In the genomic region with DNA sequence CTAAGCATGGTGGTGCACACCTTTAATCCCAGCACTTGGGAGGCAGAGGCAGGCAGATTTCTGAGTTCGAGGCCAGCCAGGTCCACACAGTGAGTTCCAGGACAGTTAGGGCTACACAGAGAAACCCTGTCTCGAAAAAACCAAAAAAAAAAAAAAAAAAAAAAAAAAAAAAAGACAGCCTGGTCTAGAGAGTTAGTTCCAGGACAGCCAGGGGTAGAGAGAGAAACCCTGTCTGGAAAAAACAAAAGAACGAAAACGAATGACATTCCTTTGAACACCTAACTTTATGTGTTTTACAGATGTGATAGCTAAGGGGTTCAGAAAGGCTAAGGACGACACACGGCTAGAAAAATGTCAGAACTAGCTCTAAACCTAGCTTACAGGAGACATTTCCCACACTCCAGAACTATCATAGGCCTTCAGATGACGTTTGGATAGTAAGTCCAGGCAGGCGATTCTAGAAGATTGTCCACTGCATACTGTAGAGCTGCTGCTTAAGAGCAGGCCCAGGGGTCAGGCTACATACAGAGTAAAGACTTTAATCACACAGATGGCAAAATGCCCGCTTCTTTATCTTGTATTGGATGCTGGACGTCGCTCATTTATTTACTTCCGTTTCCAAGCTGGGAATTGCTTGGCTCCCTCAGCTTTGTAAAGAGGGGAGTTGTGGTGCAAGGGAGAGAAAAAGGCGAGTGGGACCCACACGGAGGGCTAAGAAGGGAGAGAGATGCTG, we compare ENCODE assay signal across 8 mouse cellular contexts. TPM values are rescaled to one million over a fixed set of nuclear protein-coding genes. Genes with fewer than 3 reads are reported as not detected.
DNase-seq lines count a peak whose midpoint lies in the region; ATAC-seq lines count a peak whose summit lies in the region.

No protein-coding gene starts in this region.

- peaks cover 16% of the 10 kb centered on the region for H3K27me3 ChIP-seq in heart, embryonic 15.5 days
- peaks cover 35% of the 10 kb centered on the region for H3K27me3 ChIP-seq in hindbrain, embryonic 12.5 days
- peaks cover 23% of the 10 kb centered on the region for H3K27me3 ChIP-seq in midbrain, embryonic 11.5 days (ENCODE audit: control insufficient read depth, insufficient read depth, low read length)

- DNase-seq in heart, adult 9 months (ENCODE audit: low spot score in 2 of 2), result no peak
- no peak for DNase-seq in midbrain, embryonic 11.5 days (ENCODE audit: low spot score, missing footprints)
- no peak for DNase-seq in yolk sac, embryonic 10.5 days (ENCODE audit: low spot score)
- DNase-seq in left cerebral cortex, adult 11 months (ENCODE audit: low spot score), result no peak

- H3K4me3 ChIP-seq in heart, embryonic 15.5 days, result peak overlapping the region; percentile 60
- H3K4me3 ChIP-seq in hindbrain, embryonic 12.5 days, result peak overlapping the region; percentile 60
- H3K4me3 ChIP-seq in midbrain, embryonic 11.5 days (ENCODE audit: low read depth, low read length), result peak overlapping the region; percentile 56

- no peaks in the 10 kb centered on the region for H3K36me3 ChIP-seq in heart, embryonic 15.5 days
- H3K36me3 ChIP-seq in hindbrain, embryonic 12.5 days, result no peaks in the 10 kb centered on the region
- H3K36me3 ChIP-seq in midbrain, embryonic 11.5 days (ENCODE audit: control insufficient read depth, insufficient read depth, low read length), result no peaks in the 10 kb centered on the region

- no peak for ATAC-seq in heart, embryonic 15.5 days (replicated peaks; ENCODE audit: insufficient number of reproducible peaks, insufficient read depth, low FRiP score, low read depth)
- peak; percentile 5 for ATAC-seq in activated CD4-positive, CD25-positive, alpha-beta regulatory T cell, adult 4 months
- no peak for ATAC-seq in hindbrain, embryonic 12.5 days (ENCODE audit: low FRiP score)
- peak; percentile 40; the same call in 1 of the 2 replicates for ATAC-seq in midbrain, embryonic 11.5 days (ENCODE audit: low FRiP score)
- no peak for ATAC-seq in cerebellum, adult (ENCODE audit: insufficient number of reproducible peaks, low FRiP score, low TSS enrichment)

- peak overlapping the region; percentile 67 for H3K27ac ChIP-seq in heart, embryonic 15.5 days
- peak overlapping the region; percentile 88 for H3K27ac ChIP-seq in hindbrain, embryonic 12.5 days
- 0 out of 2 replicates have a peak overlapping the region, but pooled peaks have one; percentile 35 for H3K27ac ChIP-seq in midbrain, embryonic 11.5 days (ENCODE audit: low read depth, low read length)

- peak overlapping the region; percentile 75 for H3K9ac ChIP-seq in heart, embryonic 15.5 days
- peak overlapping the region; percentile 84 for H3K9ac ChIP-seq in hindbrain, embryonic 12.5 days
- peak overlapping the region; percentile 76 for H3K9ac ChIP-seq in midbrain, embryonic 11.5 days (ENCODE audit: low read length)

- peak overlapping the region; percentile 96 for H3K4me2 ChIP-seq in heart, embryonic 15.5 days
- peak overlapping the region; percentile 95 for H3K4me2 ChIP-seq in hindbrain, embryonic 12.5 days (replicated peaks)
- peak overlapping the region; percentile 94 for H3K4me2 ChIP-seq in midbrain, embryonic 11.5 days

- peaks cover 18% of the 10 kb centered on the region for H3K4me1 ChIP-seq in heart, embryonic 15.5 days (replicated peaks)
- peaks cover 20% of the 10 kb centered on the region for H3K4me1 ChIP-seq in hindbrain, embryonic 12.5 days
- H3K4me1 ChIP-seq in midbrain, embryonic 11.5 days (ENCODE audit: control insufficient read depth, insufficient read depth, low read length), result peaks cover 10% of the 10 kb centered on the region

- no peaks in the 10 kb centered on the region for H3K9me3 ChIP-seq in heart, embryonic 15.5 days (replicated peaks)
- H3K9me3 ChIP-seq in hindbrain, embryonic 12.5 days (replicated peaks), result no peaks in the 10 kb centered on the region
- H3K9me3 ChIP-seq in midbrain, embryonic 11.5 days (ENCODE audit: control insufficient read depth, low read length), result no peaks in the 10 kb centered on the region

- 27% methylated on average over 14 of the region's 14 CpGs for WGBS in heart, embryonic 15.5 days
- 31% methylated on average over 14 of the region's 14 CpGs for WGBS in hindbrain, embryonic 12.5 days
- WGBS in midbrain, embryonic 11.5 days, result 36% methylated on average over 14 of the region's 14 CpGs

RNA-seq across cellular contexts. Expression of a gene that starts 2.0 kb away (rescaled TPM):
- 0.67 and 1.1 TPM in 2 replicates for polyA plus RNA-seq in heart, embryonic 15.5 days (2015; fragmentation: Nextera tagmentation; extraction: Ambion mirVana)
- polyA plus RNA-seq in activated CD4-positive, CD25-positive, alpha-beta regulatory T cell, adult 4 months (2017; shearing (Covaris generic)), result not detected
- 1.4 and 1.5 TPM in 2 replicates for polyA plus RNA-seq in hindbrain, embryonic 12.5 days (2016; fragmentation: Nextera tagmentation; extraction: Ambion mirVana)
- polyA plus RNA-seq in midbrain, embryonic 11.5 days (2014; fragmentation: Nextera tagmentation; extraction: Ambion mirVana), result 1.2 and 1.6 TPM in 2 replicates

RNA-seq across cellular contexts. Expression of a gene that starts 7.2 kb away (rescaled TPM):
- 4.1 and 7.5 TPM in 2 replicates for polyA plus RNA-seq in heart, embryonic 15.5 days (2015; fragmentation: Nextera tagmentation; extraction: Ambion mirVana)
- 1 to 10 TPM; 3.9 to 7.1 TPM for polyA plus RNA-seq in activated CD4-positive, CD25-positive, alpha-beta regulatory T cell, adult 4 months (2017; shearing (Covaris generic))
- 7.1 and 7.6 TPM in 2 replicates for polyA plus RNA-seq in hindbrain, embryonic 12.5 days (2016; fragmentation: Nextera tagmentation; extraction: Ambion mirVana)
- polyA plus RNA-seq in midbrain, embryonic 11.5 days (2014; fragmentation: Nextera tagmentation; extraction: Ambion mirVana), result 4.3 and 5.5 TPM in 2 replicates

RNA-seq across cellular contexts. Expression of a gene that starts 9.6 kb away (rescaled TPM):
- 118 and 139 TPM in 2 replicates for polyA plus RNA-seq in heart, embryonic 15.5 days (2015; fragmentation: Nextera tagmentation; extraction: Ambion mirVana)
- 10 to 100 TPM; 40.7 to 52.4 TPM for polyA plus RNA-seq in activated CD4-positive, CD25-positive, alpha-beta regulatory T cell, adult 4 months (2017; shearing (Covaris generic))
- 239 and 261 TPM in 2 replicates for polyA plus RNA-seq in hindbrain, embryonic 12.5 days (2016; fragmentation: Nextera tagmentation; extraction: Ambion mirVana)
- polyA plus RNA-seq in midbrain, embryonic 11.5 days (2014; fragmentation: Nextera tagmentation; extraction: Ambion mirVana), result 215 and 221 TPM in 2 replicates

RNA-seq across cellular contexts. Expression of a gene that starts 20.1 kb away (rescaled TPM):
- polyA plus RNA-seq in heart, embryonic 15.5 days (2015; fragmentation: Nextera tagmentation; extraction: Ambion mirVana), result 10.5 and 11.4 TPM in 2 replicates
- 1 to 10 TPM; 5.6 to 6.9 TPM for polyA plus RNA-seq in activated CD4-positive, CD25-positive, alpha-beta regulatory T cell, adult 4 months (2017; shearing (Covaris generic))
- 26.2 and 28.3 TPM in 2 replicates for polyA plus RNA-seq in hindbrain, embryonic 12.5 days (2016; fragmentation: Nextera tagmentation; extraction: Ambion mirVana)
- polyA plus RNA-seq in midbrain, embryonic 11.5 days (2014; fragmentation: Nextera tagmentation; extraction: Ambion mirVana), result 20.0 and 25.5 TPM in 2 replicates

RNA-seq across cellular contexts. Expression of a gene that starts 21.1 kb away (rescaled TPM):
- 4.5 and 6.8 TPM in 2 replicates for polyA plus RNA-seq in heart, embryonic 15.5 days (2015; fragmentation: Nextera tagmentation; extraction: Ambion mirVana)
- polyA plus RNA-seq in activated CD4-positive, CD25-positive, alpha-beta regulatory T cell, adult 4 months (2017; shearing (Covaris generic)), result 1 to 10 TPM; 3.4 to 4.5 TPM
- polyA plus RNA-seq in hindbrain, embryonic 12.5 days (2016; fragmentation: Nextera tagmentation; extraction: Ambion mirVana), result 33.2 and 34.7 TPM in 2 replicates
- polyA plus RNA-seq in midbrain, embryonic 11.5 days (2014; fragmentation: Nextera tagmentation; extraction: Ambion mirVana), result 10.7 and 11.0 TPM in 2 replicates

Comparison
In these comparisons a context has a peak if more than half of its experiments do, and no peak if none do; other contexts are left out.
1. ATAC-seq: peak in activated CD4-positive, CD25-positive, alpha-beta regulatory T cell, adult 4 months (single experiment) and midbrain, embryonic 11.5 days (single experiment); none in heart, embryonic 15.5 days (single experiment), hindbrain, embryonic 12.5 days (single experiment) and cerebellum, adult (single experiment).
2. H3K27ac ChIP-seq: peak in every context shown above with its lines; median percentile 88 in hindbrain, embryonic 12.5 days; 67 in heart, embryonic 15.5 days; 35 in midbrain, embryonic 11.5 days.
3. Peak in every context shown above with its lines, with median percentiles within 50 percentile points of each other: H3K4me2 ChIP-seq, H3K4me3 ChIP-seq and H3K9ac ChIP-seq.